Mouse (Mus musculus) midbrain, embryonic 11.5 days (tissue): Measurements from ENCODE around the gene Mthfs. TPM values are rescaled to one million over a fixed set of nuclear protein-coding genes. Genes with fewer than 3 reads are reported as not detected.
"Not testable (repeated sequence)": the region's sequence is repeated elsewhere in the genome, so short reads cannot be mapped to it uniquely, and the experiment has no call there.

Experiments
- ATAC-seq: fragments of 200-750 bp; cut with Nextera tagmentation; 2 replicates; pipeline ENCODE4 v1.8.0; 2017; ENCODE audit warnings: moderate TSS enrichment, moderate library complexity; ENCODE audit not compliant: low FRiP score
- DNase-seq: peaks from one replicate; pipeline ENCODE4 v3.0.0; 2015; ENCODE audit warnings: low spot score; ENCODE audit errors: missing footprints
- H3K27ac ChIP-seq: fragments of 300-500 bp; sonication (generic); 2 replicates; pipeline ENCODE4 v1.5.1; 2014; ENCODE audit warnings: low read depth, low read length
- H3K27me3 ChIP-seq: fragments of 300-500 bp; sonication (generic); 2 replicates; pipeline ENCODE4 v1.6.1; 2014; ENCODE audit warnings: mild to moderate bottlenecking, low read length, moderate library complexity, mixed read lengths; ENCODE audit not compliant: control insufficient read depth, insufficient read depth
- H3K36me3 ChIP-seq: fragments of 300-500 bp; sonication (generic); 2 replicates; pipeline ENCODE4 v1.6.1; 2014; ENCODE audit warnings: mild to moderate bottlenecking, low read length, moderate library complexity, mixed read lengths; ENCODE audit not compliant: control insufficient read depth, insufficient read depth
- H3K4me1 ChIP-seq: fragments of 300-500 bp; sonication (generic); 2 replicates; pipeline ENCODE4 v1.6.1; 2014; ENCODE audit warnings: low read length; ENCODE audit not compliant: control insufficient read depth, insufficient read depth
- H3K4me2 ChIP-seq: fragments of 300-500 bp; sonication (generic); 2 replicates; pipeline ENCODE4 v1.6.1; 2014; ENCODE audit warnings: mild to moderate bottlenecking, moderate library complexity
- H3K4me3 ChIP-seq: fragments of 300-500 bp; sonication (generic); 2 replicates; pipeline ENCODE4 v1.5.1; 2014; ENCODE audit warnings: low read depth, low read length
- H3K9ac ChIP-seq: fragments of 300-500 bp; sonication (generic); 2 replicates; pipeline ENCODE4 v1.6.1; 2014; ENCODE audit warnings: low read length
- H3K9me3 ChIP-seq: fragments of 300-500 bp; sonication (generic); 2 replicates; pipeline ENCODE4 v1.6.1; 2016; ENCODE audit warnings: low read length; ENCODE audit not compliant: control insufficient read depth
- WGBS: fragments of 180-500 bp; shearing (Covaris S2); extraction: QIAGEN DNeasy Blood & Tissue Kit; methylation state at CpG from one replicate; pipeline ENCODE4 v1.1.7; 2014; 5-methylcytosine and 5-hydroxymethylcytosine counted together
- polyA plus RNA-seq: library from polyadenylated mRNA; unstranded; fragments of >200 nt; fragmentation: Nextera tagmentation; extraction: Ambion mirVana; gene quantifications from 2 replicates; pipeline ENCODE4 v1.2.1, GENCODE M21; 2014

Gene Mthfs
- polyA plus RNA-seq, 1 experiment from 2014 or later: 13.4 TPM

DNA sequence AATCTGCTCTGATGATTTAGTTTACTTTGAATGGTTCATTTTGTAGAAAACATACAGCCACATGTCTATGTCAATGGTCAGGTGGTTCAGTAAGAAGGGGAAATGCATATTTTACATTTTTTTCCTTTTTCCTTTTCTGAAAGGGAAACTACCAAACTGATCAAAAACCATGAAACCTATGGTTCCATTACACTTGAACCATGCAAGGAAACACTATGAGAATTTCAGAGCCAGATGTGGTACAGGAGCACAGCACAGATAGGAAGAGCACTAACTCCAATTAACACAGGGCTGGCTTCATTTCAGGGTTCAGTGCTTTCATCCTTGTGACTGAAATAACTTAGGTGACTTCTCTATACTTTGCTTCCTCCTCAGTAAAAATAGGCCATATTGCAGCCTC lies 8.2 kb upstream of the Mthfs start:
- DNase-seq, H3K36me3 ChIP-seq, ATAC-seq: not testable (repeated sequence)

DNA sequence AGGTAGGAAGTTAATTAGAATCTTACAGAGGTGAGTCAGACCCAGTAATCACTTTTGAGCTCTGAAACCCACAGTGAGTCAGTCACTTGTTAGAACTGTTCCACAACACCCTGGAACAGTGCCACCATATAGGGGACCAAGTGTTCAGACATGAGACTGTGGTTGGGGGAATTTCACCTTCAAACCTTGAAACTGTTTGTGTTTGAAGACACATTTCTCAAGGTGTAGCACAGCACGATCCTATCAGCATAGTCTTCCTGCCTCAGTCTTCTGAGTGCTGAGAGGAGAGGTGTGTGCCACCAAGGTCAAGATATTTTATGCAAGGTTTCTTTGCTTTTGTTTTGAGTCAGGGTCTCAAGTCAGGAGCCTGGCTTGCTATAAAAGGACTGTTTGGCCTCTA lies 1.5 kb upstream of the Mthfs start:
- H3K9me3 ChIP-seq, DNase-seq, H3K4me3 ChIP-seq, H3K4me1 ChIP-seq, ATAC-seq, H3K36me3 ChIP-seq, H3K4me2 ChIP-seq, H3K27me3 ChIP-seq, H3K27ac ChIP-seq, H3K9ac ChIP-seq: not testable (repeated sequence)
- WGBS: 47% methylated on average over 1 of the region's 1 CpGs

More for the DNA sequence above, 8.2 kb upstream of the Mthfs start:
- H3K4me2 ChIP-seq, H3K4me3 ChIP-seq, H3K27me3 ChIP-seq, H3K27ac ChIP-seq, H3K4me1 ChIP-seq, H3K9me3 ChIP-seq, H3K9ac ChIP-seq: not testable (repeated sequence)

DNA sequence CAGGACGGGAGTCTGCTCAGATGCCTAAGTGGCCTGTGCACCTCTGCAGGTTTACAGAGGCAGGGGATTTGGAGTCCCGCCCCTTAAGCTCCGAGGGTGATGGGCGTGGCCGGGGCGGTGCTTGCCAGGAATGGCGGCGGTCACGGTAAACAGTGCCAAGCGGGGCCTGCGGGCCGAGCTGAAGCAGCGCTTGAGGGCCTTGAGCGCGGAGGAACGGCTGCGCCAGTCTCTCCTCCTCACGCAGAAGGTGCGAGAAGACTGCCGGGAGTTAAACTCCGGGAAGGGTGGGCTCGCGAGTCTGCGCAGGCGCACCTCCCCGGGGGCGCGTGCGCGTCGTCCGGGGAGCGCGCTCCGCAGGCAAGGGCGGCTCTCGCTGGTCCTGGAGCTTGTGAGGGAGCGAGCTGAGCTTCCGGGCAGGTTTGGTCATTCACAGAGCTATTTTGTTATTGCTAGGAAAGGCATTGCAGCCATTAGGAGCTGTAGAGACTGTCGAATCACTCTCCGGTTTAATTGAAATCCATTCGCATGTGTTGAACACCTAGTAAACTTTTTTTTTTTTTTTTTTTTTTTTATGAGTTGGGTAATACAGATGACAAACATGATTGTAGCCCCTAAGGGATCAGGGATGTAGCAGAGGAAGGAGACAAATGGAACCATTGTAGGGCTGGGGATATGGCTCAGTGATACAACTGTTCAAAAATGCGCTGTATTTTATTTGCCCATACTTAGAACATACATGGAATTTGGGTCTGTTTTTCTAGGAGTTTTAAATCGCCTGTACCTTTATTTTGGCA lies 786 bp downstream of the Mthfs start:
- DNase-seq (peak; percentile 87), ATAC-seq (peak; percentile 96)

DNA sequence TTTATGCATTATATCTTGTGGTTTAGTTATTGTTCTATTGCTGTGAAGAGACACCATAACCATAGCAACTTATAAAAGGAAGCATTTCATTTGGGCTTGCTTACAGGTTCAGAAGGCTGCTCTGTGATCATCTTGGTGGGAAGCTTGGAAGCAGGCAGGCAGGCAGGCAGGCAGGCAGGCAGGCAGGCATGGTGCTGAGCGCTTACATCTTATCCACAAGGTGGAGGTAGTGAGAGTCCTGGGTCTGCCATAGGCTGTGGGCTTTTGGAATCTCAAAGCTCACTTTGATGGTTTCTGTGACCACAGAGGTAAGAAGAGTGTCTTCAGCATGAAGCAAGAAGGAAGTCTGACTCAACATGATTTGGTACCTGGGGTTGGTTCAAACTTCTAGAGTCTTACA lies 2.0 kb downstream of the Mthfs start:
- DNase-seq, H3K4me2 ChIP-seq, H3K4me1 ChIP-seq, H3K9me3 ChIP-seq, H3K36me3 ChIP-seq, H3K4me3 ChIP-seq, H3K27me3 ChIP-seq, H3K9ac ChIP-seq, H3K27ac ChIP-seq: not testable (repeated sequence)
- 29% methylated on average over 1 of the region's 1 CpGs for WGBS
- peak; percentile 28; the same call in 1 of the 2 replicates for ATAC-seq

More for the DNA sequence above, 786 bp downstream of the Mthfs start:
- peak overlapping the region; percentile 19; the same call in 1 of the 2 replicates for H3K4me3 ChIP-seq
- WGBS: 8% methylated on average over 11 of the region's 44 CpGs
- not testable (repeated sequence) for H3K36me3 ChIP-seq, H3K27me3 ChIP-seq, H3K4me1 ChIP-seq, H3K27ac ChIP-seq, H3K9me3 ChIP-seq, H3K9ac ChIP-seq
- peak overlapping the region; percentile 32 for H3K4me2 ChIP-seq

DNA sequence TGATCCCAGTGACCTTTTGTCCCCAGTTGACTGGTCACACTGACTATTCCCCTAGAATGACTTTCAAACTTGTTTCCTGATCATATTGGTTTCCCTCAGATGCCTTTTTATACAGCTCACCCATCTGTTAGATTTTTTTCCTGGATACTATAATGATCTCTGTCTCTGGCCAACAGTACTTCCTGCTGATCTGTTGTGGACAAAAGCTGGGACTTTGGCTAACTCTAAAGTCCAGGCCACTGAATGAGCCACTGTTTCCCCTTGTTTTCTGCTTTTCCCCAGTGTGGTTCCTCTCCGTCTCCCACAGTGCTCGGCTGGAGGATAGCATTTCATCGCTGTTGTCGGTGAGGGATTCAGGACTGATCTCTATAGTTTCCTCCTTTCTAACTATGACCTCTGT lies 7.7 kb downstream of the Mthfs start:
- H3K4me1 ChIP-seq, H3K9me3 ChIP-seq, H3K27me3 ChIP-seq, H3K4me2 ChIP-seq, DNase-seq, H3K27ac ChIP-seq, ATAC-seq, H3K4me3 ChIP-seq, H3K9ac ChIP-seq, H3K36me3 ChIP-seq: not testable (repeated sequence)
- WGBS: 87% methylated on average over 4 of the region's 4 CpGs

DNA sequence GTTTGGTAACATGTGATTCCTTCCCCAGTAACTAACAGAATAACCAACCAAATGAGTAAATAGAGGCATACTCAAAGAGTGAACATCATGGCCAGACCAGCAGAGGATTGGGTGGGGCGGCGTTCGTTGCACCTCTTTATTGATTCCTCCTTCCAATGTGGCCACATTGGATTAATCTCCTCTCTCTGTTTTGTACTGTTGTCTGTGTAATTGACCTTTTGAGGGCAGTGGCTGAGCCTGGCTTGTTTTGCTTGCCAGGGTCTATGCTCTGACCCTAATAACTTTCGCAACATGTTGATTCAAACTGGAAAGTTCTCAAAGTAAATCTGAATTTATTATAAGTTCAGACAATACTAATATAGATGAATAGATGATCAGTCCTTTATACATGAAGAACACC lies 9.2 kb downstream of the Mthfs start:
- DNase-seq, H3K36me3 ChIP-seq, H3K9me3 ChIP-seq, H3K4me1 ChIP-seq, H3K4me2 ChIP-seq, H3K27me3 ChIP-seq, H3K27ac ChIP-seq, H3K4me3 ChIP-seq, H3K9ac ChIP-seq, ATAC-seq: not testable (repeated sequence)
- 95% methylated on average over 3 of the region's 4 CpGs for WGBS

DNA sequence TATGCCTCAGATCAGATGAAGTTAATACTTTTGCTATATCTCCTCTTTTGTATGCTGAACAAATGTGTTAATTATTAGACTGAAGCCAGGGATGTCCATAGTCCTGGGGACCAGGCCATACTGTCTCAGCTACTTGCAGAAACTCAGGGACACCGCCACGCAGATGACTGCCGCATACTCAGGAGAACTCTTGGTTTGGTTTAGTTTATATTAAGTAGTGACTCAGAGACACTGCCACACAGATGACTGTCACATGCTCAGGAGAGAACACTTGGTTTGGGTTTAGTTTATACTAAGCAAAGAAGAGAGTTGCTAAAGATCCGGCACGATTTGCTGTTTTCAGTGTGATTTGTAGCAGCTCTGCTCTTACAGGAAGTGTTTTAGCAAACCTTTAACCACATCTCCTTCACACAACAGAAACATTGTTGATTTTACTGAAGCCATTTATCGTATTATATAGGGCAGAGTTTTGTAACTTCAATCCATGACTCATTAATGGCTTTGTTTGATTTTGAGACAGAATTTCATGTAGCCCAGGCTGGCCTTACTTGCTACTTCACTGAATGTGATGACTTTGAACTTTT lies 10.3 kb downstream of the Mthfs start:
- not testable (repeated sequence) for H3K4me1 ChIP-seq, H3K27ac ChIP-seq, H3K9me3 ChIP-seq, H3K4me3 ChIP-seq, ATAC-seq, H3K4me2 ChIP-seq, H3K27me3 ChIP-seq, H3K9ac ChIP-seq, H3K36me3 ChIP-seq, DNase-seq
- 91% methylated on average over 6 of the region's 6 CpGs for WGBS

DNA sequence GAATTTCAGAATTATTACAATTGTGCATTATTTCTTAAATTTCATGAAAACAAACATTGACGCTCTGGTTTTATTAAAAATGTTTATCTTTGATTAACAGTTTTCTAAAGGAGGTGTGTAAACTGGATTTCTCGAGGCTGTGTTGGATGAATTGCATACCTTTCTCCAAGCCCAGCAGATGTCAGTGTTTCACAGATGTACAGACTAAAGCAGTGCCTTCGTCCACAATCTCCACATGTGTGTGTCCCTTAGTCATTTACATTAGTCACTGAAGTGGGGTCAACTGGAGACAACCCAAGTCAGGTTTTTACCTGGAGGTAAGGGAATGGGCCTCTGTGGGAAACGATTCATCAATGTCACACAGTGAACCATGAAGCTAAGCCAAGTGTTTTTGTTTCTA lies 15.6 kb downstream of the Mthfs start:
- Histone ChIP-seq H3K27ac (no peak overlapping the region), H3K4me3 (no peak overlapping the region), H3K27me3 (no peaks in the 10 kb centered on the region), H3K4me2 (no peak overlapping the region), H3K9me3 (no peaks in the 10 kb centered on the region), H3K36me3 (no peaks in the 10 kb centered on the region), H3K4me1 (no peaks in the 10 kb centered on the region), H3K9ac (no peak overlapping the region)
- ATAC-seq: 0 out of 2 replicates have a peak, but pooled peaks have one; percentile 38
- WGBS: 69% methylated on average over 4 of the region's 4 CpGs
- DNase-seq: no peak

DNA sequence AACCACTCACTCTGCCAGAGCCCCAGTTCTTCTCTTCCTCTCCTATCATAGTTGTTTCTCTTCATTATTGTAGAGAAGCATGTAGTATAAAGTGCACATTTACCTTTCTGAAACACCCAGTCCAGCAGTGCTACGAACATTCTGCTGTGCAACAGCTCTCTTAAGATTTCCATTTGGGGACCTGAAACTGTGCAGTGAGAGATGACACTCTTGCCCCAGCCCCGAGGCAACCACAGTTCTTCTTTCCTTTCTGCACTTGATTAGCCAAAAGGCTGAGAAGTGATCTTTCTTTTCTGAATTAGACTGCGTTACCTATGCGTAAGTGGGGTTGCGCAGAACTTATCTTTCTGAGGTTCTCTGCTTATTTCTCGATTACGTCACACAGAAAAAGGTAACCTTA lies 17.6 kb downstream of the Mthfs start:
- Histone ChIP-seq H3K27ac (no peak overlapping the region), H3K4me3 (no peak overlapping the region), H3K27me3 (no peaks in the 10 kb centered on the region), H3K9me3 (no peaks in the 10 kb centered on the region), H3K9ac (no peak overlapping the region), H3K4me2 (no peak overlapping the region), H3K4me1 (no peaks in the 10 kb centered on the region), H3K36me3 (no peaks in the 10 kb centered on the region)
- 90% methylated on average over 7 of the region's 7 CpGs for WGBS
- ATAC-seq (no peak), DNase-seq (no peak)
